29 mouse cellular contexts compared by ENCODE assay signal in the genomic region with DNA sequence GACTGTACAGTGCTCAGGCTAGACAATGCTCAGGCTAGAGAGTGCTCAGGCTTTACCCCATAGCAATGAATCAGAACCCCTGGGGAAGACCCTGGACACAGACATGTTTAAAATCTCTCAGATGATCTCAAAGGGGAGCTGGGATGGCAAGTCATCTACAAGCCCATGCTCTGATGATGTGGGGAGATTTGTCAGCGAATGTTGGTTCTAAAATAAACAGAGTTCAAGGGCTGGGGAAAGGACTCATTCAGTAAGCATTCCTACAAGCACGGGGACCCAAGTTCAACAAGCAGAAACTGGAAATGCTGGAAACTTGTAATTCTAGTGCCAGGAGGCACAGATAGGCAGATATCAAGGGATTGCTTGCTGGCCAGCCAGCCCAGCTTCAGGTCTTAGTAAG.
DNase-seq lines count a peak whose midpoint lies in the region; ATAC-seq and TF ChIP-seq lines count a peak whose summit lies in the region.
"Had no signal": no experiment of that assay in that cellular context is flagged by ENCODE, and none has a peak within 500 bp of the region (broad histone marks: within the 10 kb centered on the region; RNA-seq: fewer than 3 reads in every experiment).

No protein-coding gene starts in this region.

- H3K4me2 ChIP-seq in lung, embryonic 14.5 days: no peak overlapping the region
- no peak overlapping the region for H3K4me2 ChIP-seq in heart, embryonic 11.5 days
- H3K4me2 ChIP-seq: embryonic facial prominence, embryonic 12.5 days; embryonic facial prominence, embryonic 15.5 days; forebrain, embryonic 13.5 days; hindbrain, embryonic 13.5 days had no signal

- peak; percentile 39 for DNase-seq in lung, embryonic 14.5 days
- no peak for DNase-seq in lung, postnatal 10 days
- DNase-seq in urinary bladder, postnatal 36 days (ENCODE audit: low spot score in 2 of 2): peak; percentile 3 to 9
- DNase-seq in urinary bladder, postnatal 25 days (ENCODE audit: low spot score): no peak
- DNase-seq in adipocyte (ENCODE audit: low spot score): peak; percentile 17
- no peak for DNase-seq in ovary, postnatal 10 days (ENCODE audit: low spot score)
- DNase-seq in thymus, postnatal 36 days: no peak
- DNase-seq: adrenal gland, adult 2 months; adrenal gland, postnatal 14 days; cerebellum, adult 11 months; cerebellum, adult 2 months; cerebellum, adult 9-11 months; cerebellum, postnatal 25 days; gastrocnemius, postnatal 10 days; gastrocnemius, postnatal 36 days; heart, adult 2 months; heart, postnatal 36 days had no signal

- H3K27me3 ChIP-seq in lung, embryonic 14.5 days (ENCODE audit: insufficient read depth, low read length): no peaks in the 10 kb centered on the region
- no peaks in the 10 kb centered on the region for H3K27me3 ChIP-seq in heart, embryonic 11.5 days (ENCODE audit: control insufficient read depth, insufficient read depth, low read length)
- H3K27me3 ChIP-seq: embryonic facial prominence, embryonic 12.5 days; embryonic facial prominence, embryonic 15.5 days had no signal

- no peaks in the 10 kb centered on the region for H3K36me3 ChIP-seq in lung, embryonic 14.5 days (ENCODE audit: insufficient read depth)
- H3K36me3 ChIP-seq in heart, embryonic 11.5 days (ENCODE audit: control insufficient read depth, insufficient read depth, low read length): no peaks in the 10 kb centered on the region
- H3K36me3 ChIP-seq: embryonic facial prominence, embryonic 12.5 days; embryonic facial prominence, embryonic 15.5 days; forebrain, embryonic 10.5 days; heart, embryonic 10.5 days; hindbrain, embryonic 10.5 days; hindbrain, embryonic 13.5 days had no signal

- no peak overlapping the region for H3K9ac ChIP-seq in lung, embryonic 14.5 days
- H3K9ac ChIP-seq in heart, embryonic 11.5 days (ENCODE audit: low read depth, low read length): no peak overlapping the region
- H3K9ac ChIP-seq: embryonic facial prominence, embryonic 12.5 days; embryonic facial prominence, embryonic 15.5 days; forebrain, embryonic 13.5 days; hindbrain, embryonic 13.5 days had no signal

- H3K4me1 ChIP-seq in lung, embryonic 14.5 days (ENCODE audit: insufficient read depth): no peaks in the 10 kb centered on the region
- no peaks in the 10 kb centered on the region for H3K4me1 ChIP-seq in heart, embryonic 11.5 days (ENCODE audit: control insufficient read depth, insufficient read depth, low read length)
- H3K4me1 ChIP-seq: heart, embryonic 10.5 days had no signal

- no peaks in the 10 kb centered on the region for H3K9me3 ChIP-seq in lung, embryonic 14.5 days (ENCODE audit: low read depth, low read length)
- no peaks in the 10 kb centered on the region for H3K9me3 ChIP-seq in heart, embryonic 11.5 days (replicated peaks; ENCODE audit: control insufficient read depth, low read length)
- H3K9me3 ChIP-seq: embryonic facial prominence, embryonic 12.5 days; embryonic facial prominence, embryonic 15.5 days; forebrain, embryonic 10.5 days; forebrain, embryonic 13.5 days; heart, embryonic 10.5 days; hindbrain, embryonic 10.5 days; hindbrain, embryonic 13.5 days had no signal

- 31% methylated on average over 2 of the region's 2 CpGs for WGBS in lung, embryonic 14.5 days
- 65% methylated on average over 2 of the region's 2 CpGs for WGBS in heart, embryonic 11.5 days (ENCODE audit: insufficient replicate concordance)

- no peak overlapping the region for H3K27ac ChIP-seq in lung, embryonic 14.5 days (ENCODE audit: low read depth)
- H3K27ac ChIP-seq in heart, embryonic 11.5 days (ENCODE audit: low read depth, low read length): no peak overlapping the region
- H3K27ac ChIP-seq: embryonic facial prominence, embryonic 12.5 days; embryonic facial prominence, embryonic 15.5 days; forebrain, embryonic 10.5 days; forebrain, embryonic 13.5 days; heart, adult 2 months; heart, embryonic 10.5 days; hindbrain, embryonic 10.5 days; hindbrain, embryonic 13.5 days had no signal

- ATAC-seq in lung, embryonic 14.5 days (ENCODE audit: insufficient read depth): no peak
- ATAC-seq in heart, embryonic 11.5 days (replicated peaks; ENCODE audit: insufficient number of reproducible peaks, low FRiP score, low TSS enrichment): no peak
- ATAC-seq: CD4-positive, CD25-positive, alpha-beta regulatory T cell, adult 4 months; forebrain, embryonic 13.5 days; forebrain, embryonic 16.5 days; hindbrain, embryonic 16.5 days had no signal

- no peak overlapping the region for H3K4me3 ChIP-seq in lung, embryonic 14.5 days (ENCODE audit: low read depth, low read length)
- no peak overlapping the region for H3K4me3 ChIP-seq in heart, embryonic 11.5 days (ENCODE audit: low read depth, low read length)
- H3K4me3 ChIP-seq: embryonic facial prominence, embryonic 12.5 days; embryonic facial prominence, embryonic 15.5 days; erythroblast, embryonic 14.5 days; forebrain, embryonic 10.5 days; forebrain, embryonic 13.5 days; heart, adult 2 months; heart, embryonic 10.5 days; hindbrain, embryonic 10.5 days; hindbrain, embryonic 13.5 days had no signal

- TF ChIP-seq CTCF in lung, embryonic 14.5 days (IDR thresholded peaks at IDR 0.05; ENCODE audit: low read depth): no peak

Comparison
In these comparisons a context has a peak if more than half of its experiments do, and no peak if none do; other contexts are left out.
1. DNase-seq: peak in lung, embryonic 14.5 days (single experiment), urinary bladder, postnatal 36 days (2 of 2) and adipocyte (single experiment); none in lung, postnatal 10 days (single experiment), urinary bladder, postnatal 25 days (single experiment), ovary, postnatal 10 days (single experiment) and thymus, postnatal 36 days (0 of 2).